Mouse (Mus musculus) testis, adult 2 months (tissue): ENCODE data around the gene Cdc42bpa.

Experiments
- CTCF ChIP-seq: fragments of 200-500 bp; IDR thresholded peaks from 2 replicates; pipeline ENCODE4 v1.5.1; 2012; ENCODE audit warnings: low read depth, mild to moderate bottlenecking, inconsistent platforms, low read length, moderate library complexity; ENCODE audit not compliant: control insufficient read depth, insufficient read depth, insufficient replicate concordance
- POLR2A ChIP-seq: fragments of 200-500 bp; IDR thresholded peaks from 2 replicates; pipeline ENCODE4 v1.6.1; 2012; ENCODE audit warnings: low read depth, mild to moderate bottlenecking, inconsistent platforms, low read length, moderate library complexity; ENCODE audit not compliant: control insufficient read depth

- TF ChIP-seq CTCF, result no peak
- TF ChIP-seq POLR2A, result no peak
These were observed 221.2 kb downstream of the Cdc42bpa start for GRCm38 (mm10) chr1:180181304-180181965.
